Mouse (Mus musculus) left cerebral cortex, adult 11 months (tissue): ENCODE measurements around the gene Zfp87.

ENCODE experiments used
- DNase-seq: peaks from one replicate; pipeline ENCODE4 v3.0.0; 2022; ENCODE audit warnings: low spot score

The Zfp87 gene

GRCm38 (mm10) chr13:67525753-67526410 is at the start of gene Zfp87, which contains the start of gene Gm26965:
TSS of gene Zfp87 (minus strand) at chr13:67526177.
TSS of gene Gm26965 (minus strand) at chr13:67526151.
- peak; percentile 88 for DNase-seq

GRCm38 (mm10) chr13:67572591-67573189 is 46.7 kb upstream of the Zfp87 start:
- DNase-seq = no peak

DNA sequence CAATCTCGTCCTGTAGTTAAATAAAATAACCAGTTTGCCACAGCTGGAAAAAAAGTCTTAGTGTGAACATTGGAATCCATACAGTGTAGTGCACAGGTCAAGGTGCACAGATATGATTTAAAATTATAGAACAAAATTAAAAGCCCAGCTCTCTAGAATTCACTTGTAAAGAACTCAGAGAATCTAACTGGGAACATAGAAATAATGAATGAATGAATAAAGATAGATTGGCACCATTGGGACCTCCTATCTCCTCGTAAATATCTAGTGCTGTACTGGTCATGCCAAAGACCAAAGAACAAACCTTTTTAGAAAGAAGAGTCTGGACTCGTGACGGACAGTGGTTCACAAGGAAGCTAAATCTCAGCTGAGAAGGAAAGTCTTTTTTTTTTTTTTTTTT is 27.8 kb upstream of the Zfp87 start, which contains the start of gene Zfp748:
Zfp748 (minus strand) TSS at position 101 of the 400 bp plus-strand sequence.
- DNase-seq = no peak

GRCm38 (mm10) chr13:67552505-67553346 is 26.7 kb upstream of the Zfp87 start:
- DNase-seq = peak; percentile 81

DNA sequence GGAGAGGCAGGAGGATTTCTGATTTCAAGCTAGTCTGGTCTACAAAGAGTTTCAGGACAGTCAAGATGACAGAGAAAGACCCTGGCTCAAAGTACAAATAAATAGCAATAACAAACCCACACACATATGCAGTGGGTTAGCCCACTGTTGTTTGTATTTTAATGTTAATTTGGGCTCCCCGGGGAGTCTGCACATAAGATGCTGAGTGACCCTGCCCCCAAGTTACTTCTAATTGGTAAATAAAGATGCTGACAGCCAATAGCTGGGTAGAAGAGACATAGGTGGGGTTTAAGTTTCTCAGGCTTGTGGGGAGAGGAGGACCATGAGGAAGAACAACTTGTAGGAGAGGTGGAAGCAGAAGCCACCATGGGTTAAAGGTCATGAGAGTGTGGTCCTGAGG is 20.0 kb upstream of the Zfp87 start:
- DNase-seq = no peak

DNA sequence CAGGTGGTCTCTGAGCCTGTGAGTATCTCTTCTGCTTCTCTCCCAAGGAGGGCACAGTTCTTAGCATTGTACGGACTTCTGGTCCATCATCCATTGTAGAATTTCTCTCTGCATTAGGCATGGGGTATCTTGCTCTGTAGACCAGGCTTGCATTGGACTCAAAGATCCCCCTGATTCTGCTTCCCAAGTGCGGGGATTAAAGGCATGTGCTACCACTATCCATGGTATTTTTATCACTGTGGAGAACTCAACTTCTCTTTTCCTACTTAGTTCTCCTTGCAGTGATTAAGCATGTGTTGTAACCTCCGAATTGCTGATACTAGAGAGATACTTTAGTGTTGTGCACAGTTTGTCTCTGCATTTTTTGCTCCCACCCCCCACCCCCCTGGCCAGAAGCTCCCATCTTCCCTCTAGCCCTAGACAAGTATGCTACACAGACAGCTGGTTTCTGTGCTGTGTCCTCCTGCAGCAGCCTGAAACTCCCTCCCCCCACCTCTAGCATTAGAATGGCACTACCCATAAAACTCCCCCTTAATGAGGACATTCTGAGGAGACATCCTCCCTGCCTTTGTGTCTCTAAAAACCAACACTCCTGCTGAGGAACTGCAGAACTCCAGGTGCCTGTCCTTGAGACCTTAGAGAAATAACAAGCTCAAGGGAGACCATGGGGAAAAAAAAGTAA is 1.2 kb upstream of the Zfp87 start:
- no peak for DNase-seq

- no peak for DNase-seq
Measured at GRCm38 (mm10) chr13:67500908-67501307, 25.1 kb downstream of the Zfp87 start.

- peak; percentile 88 for DNase-seq
Measured at GRCm38 (mm10) chr13:67500084-67500719, 25.8 kb downstream of the Zfp87 start, which contains the start of gene Zfp58. TSS of gene Zfp58 (minus strand) at chr13:67500555.

- DNase-seq = no peak
Measured at GRCm38 (mm10) chr13:67495631-67496030, 30.3 kb downstream of the Zfp87 start.

GRCm38 (mm10) chr13:67484424-67484811 is 41.6 kb downstream of the Zfp87 start:
- DNase-seq = no peak

DNA sequence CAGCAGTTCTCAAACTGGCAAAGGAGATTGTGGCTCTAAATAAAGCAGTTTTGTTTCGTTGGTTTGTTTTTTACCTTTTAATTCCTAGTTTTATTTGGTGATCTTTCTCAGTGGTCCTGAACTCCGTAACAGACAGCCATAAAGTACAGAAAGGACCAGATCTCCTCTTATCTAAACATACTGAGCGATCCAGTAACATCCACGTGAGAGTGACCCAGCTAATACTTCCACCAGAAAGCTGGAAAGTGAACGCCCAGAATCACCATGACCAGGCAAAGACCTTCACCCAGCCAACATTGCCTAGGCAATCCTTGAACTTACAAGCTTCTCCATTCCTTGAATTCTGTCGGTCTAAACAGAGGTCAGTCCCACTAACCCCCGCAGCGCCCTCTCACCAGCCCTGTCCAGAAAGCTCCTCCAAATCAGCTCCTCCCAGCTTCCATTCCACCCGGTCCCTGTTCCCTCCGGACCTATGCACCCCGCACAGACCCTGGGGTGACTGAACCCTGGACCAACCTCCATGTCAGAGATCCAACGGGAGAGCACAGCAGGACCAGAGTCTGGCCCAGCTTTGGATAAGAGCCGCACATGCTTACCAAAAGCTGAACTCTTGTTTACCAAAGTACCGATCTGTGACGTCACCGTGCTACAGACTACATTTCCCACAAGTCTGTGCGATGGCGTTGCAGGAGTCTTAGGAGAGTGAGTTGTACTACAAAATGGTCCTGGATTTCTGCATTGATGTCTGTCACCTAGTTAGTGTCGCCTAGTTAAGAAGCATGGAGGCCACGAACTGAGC is 42.2 kb downstream of the Zfp87 start, which contains the start of gene Zfp874b:
Zfp874b (minus strand) TSS at position 634 of the 799 bp plus-strand sequence.
- DNase-seq = peak; percentile 82

GRCm38 (mm10) chr13:67481528-67481927 is 44.4 kb downstream of the Zfp87 start:
- no peak for DNase-seq

DNA sequence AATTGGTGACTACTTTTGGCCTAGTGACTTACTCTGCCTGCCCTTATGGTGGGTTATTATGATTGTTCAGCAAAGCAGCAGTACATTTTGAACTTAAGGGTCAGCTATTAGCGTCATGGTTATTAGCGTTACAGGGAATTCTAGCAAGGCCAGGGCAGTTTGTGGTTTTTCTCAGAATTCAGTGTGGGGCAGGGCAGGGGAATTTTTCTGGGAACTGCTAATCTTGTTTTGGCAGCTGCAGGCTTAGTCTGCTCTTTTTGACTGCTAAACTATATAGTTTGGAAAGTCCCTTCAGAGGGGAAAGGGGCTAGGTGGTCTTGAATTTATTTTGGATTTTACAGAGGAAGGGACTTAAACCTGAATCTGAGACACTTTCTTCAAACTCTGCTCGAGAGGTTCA is 56.7 kb downstream of the Zfp87 start:
- DNase-seq = no peak
